Mouse (Mus musculus) heart, postnatal 0 days (tissue): Measurements from ENCODE around the gene Large1. TPM values are rescaled to one million over a fixed set of nuclear protein-coding genes. Genes with fewer than 3 reads are reported as not detected.

Source experiments
- ATAC-seq: fragments of 200-750 bp; cut with Nextera tagmentation; 2 replicates; pipeline ENCODE4 v1.8.0; 2017; ENCODE audit warnings: low read depth, moderate number of reproducible peaks, moderate library complexity; ENCODE audit not compliant: insufficient read depth
- DNase-seq: peaks from one replicate; pipeline ENCODE4 v3.0.0-alpha.2; 2016; ENCODE audit warnings: low spot score
- H3K27ac ChIP-seq: fragments of 300-500 bp; sonication (generic); 2 replicates; pipeline ENCODE4 v1.5.1; 2014; ENCODE audit warnings: low read depth, mild to moderate bottlenecking
- H3K27me3 ChIP-seq: fragments of 300-500 bp; sonication (generic); 2 replicates; pipeline ENCODE4 v1.6.1; 2014; ENCODE audit warnings: low read length, mixed read lengths; ENCODE audit not compliant: control insufficient read depth, insufficient read depth
- H3K36me3 ChIP-seq: fragments of 300-500 bp; sonication (generic); replicated peaks from 2 replicates; pipeline ENCODE4 v1.6.1; 2014; ENCODE audit warnings: low read length, mixed read lengths; ENCODE audit not compliant: control insufficient read depth, insufficient read depth
- H3K4me1 ChIP-seq: fragments of 300-500 bp; sonication (generic); 2 replicates; pipeline ENCODE4 v1.6.1; 2014; ENCODE audit warnings: antibody characterized with exemption; ENCODE audit not compliant: control insufficient read depth, insufficient read depth
- H3K4me2 ChIP-seq: fragments of 300-500 bp; sonication (generic); 2 replicates; pipeline ENCODE4 v1.6.1; 2014; ENCODE audit warnings: low read depth, mild to moderate bottlenecking, low read length, moderate library complexity
- H3K4me3 ChIP-seq: fragments of 300-500 bp; sonication (generic); 2 replicates; pipeline ENCODE4 v1.5.1; 2014; ENCODE audit warnings: low read depth, low read length
- H3K9ac ChIP-seq: fragments of 300-500 bp; sonication (generic); replicated peaks from 2 replicates; pipeline ENCODE4 v1.6.1; 2014; ENCODE audit warnings: low read depth, low read length, mixed read lengths
- H3K9me3 ChIP-seq: fragments of 300-500 bp; sonication (generic); replicated peaks from 2 replicates; pipeline ENCODE4 v1.6.1; 2016; ENCODE audit warnings: low read length; ENCODE audit not compliant: control insufficient read depth
- CTCF ChIP-seq: IDR thresholded peaks from 2 replicates; pipeline ENCODE4 v1.5.1; 2016; ENCODE audit warnings: antibody characterized with exemption, control low read depth, low read depth
- EP300 ChIP-seq: IDR thresholded peaks from 2 replicates; pipeline ENCODE4 v1.6.1; 2016; ENCODE audit warnings: antibody characterized with exemption, low read depth
- WGBS: fragments of 180-500 bp; shearing (Covaris S2); extraction: QIAGEN DNeasy Blood & Tissue Kit; methylation state at CpG from one replicate; pipeline ENCODE4 v1.1.7; 2014; 5-methylcytosine and 5-hydroxymethylcytosine counted together
- polyA plus RNA-seq: library from polyadenylated mRNA; unstranded; fragments of >200 nt; fragmentation: Nextera tagmentation; extraction: Ambion mirVana; gene quantifications from 2 replicates; pipeline ENCODE4 v1.2.1, GENCODE M21; 2015
- total RNA-seq: library from RNA; depleted of rRNA; stranded (reverse); fragments of >200 nt; gene quantifications from 2 replicates; pipeline ENCODE4 v1.2.3, GENCODE M21; 2014; ENCODE audit warnings: low replicate concordance

The Large1 gene
- total and polyA plus RNA-seq, 2 experiments from 2014 or later, result 5.9 to 41.0 TPM

- no peak overlapping the region for H3K9ac ChIP-seq
- TF ChIP-seq CTCF, result no peak
- no peaks in the 10 kb centered on the region for H3K9me3 ChIP-seq
- DNase-seq (no peak), ATAC-seq (peak; percentile 11; the same call in 1 of the 2 replicates)
- 53% methylated on average over 3 of the region's 3 CpGs for WGBS
- no peaks in the 10 kb centered on the region for H3K36me3 ChIP-seq
- H3K4me1 ChIP-seq, result 0 out of 2 replicates have a peak, but pooled peaks cover 18% of the 10 kb centered on the region
- peak overlapping the region; percentile 46; the same call in 1 of the 2 replicates for H3K27ac ChIP-seq
- H3K4me2 ChIP-seq, result no peak overlapping the region
- no peaks in the 10 kb centered on the region for H3K27me3 ChIP-seq
- no peak overlapping the region for H3K4me3 ChIP-seq
Measured at GRCm38 (mm10) chr8:73161994-73162393, 191.3 kb downstream of the Large1 start.

GRCm38 (mm10) chr8:73161564-73161963 is 191.8 kb downstream of the Large1 start:
- 59% methylated on average over 1 of the region's 1 CpGs for WGBS
- Histone ChIP-seq H3K36me3 (no peaks in the 10 kb centered on the region), H3K27me3 (no peaks in the 10 kb centered on the region), H3K4me3 (no peak overlapping the region), H3K9me3 (no peaks in the 10 kb centered on the region), H3K4me2 (no peak overlapping the region), H3K27ac (no peak overlapping the region), H3K9ac (no peak overlapping the region), H3K4me1 (0 out of 2 replicates have a peak, but pooled peaks cover 18% of the 10 kb centered on the region)
- no peak for TF ChIP-seq CTCF
- no peak for TF ChIP-seq EP300
- DNase-seq, result no peak
- no peak for ATAC-seq

DNA sequence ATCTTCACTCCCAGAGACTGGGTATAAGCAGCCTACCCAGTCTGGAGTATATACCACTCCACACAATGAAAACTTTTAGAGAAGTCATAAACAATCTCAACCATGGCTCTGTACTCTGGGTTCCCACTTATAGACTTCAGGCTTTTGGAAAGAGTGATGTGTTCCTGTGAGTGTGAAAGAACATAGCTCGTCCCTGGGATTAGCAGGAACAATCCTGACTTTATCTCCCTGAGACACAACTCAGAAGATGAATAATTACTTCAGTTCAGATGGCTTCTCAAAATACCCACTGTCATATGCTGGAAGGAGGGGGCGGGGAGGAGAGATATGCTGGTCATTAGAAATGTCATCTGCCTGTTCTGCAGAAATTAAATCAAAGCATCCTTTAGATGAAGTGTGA is 192.4 kb downstream of the Large1 start:
- H3K4me2 ChIP-seq, result no peak overlapping the region
- no peaks in the 10 kb centered on the region for H3K27me3 ChIP-seq
- 48% methylated on average over 2 of the region's 2 CpGs for WGBS
- H3K4me1 ChIP-seq, result 0 out of 2 replicates have a peak, but pooled peaks cover 18% of the 10 kb centered on the region
- H3K4me3 ChIP-seq, result no peak overlapping the region
- ATAC-seq, result no peak
- H3K9ac ChIP-seq, result no peak overlapping the region
- TF ChIP-seq CTCF (no peak), EP300 (no peak)
- H3K9me3 ChIP-seq, result no peaks in the 10 kb centered on the region
- H3K27ac ChIP-seq, result no peak overlapping the region
- no peaks in the 10 kb centered on the region for H3K36me3 ChIP-seq
- DNase-seq, result no peak

DNA sequence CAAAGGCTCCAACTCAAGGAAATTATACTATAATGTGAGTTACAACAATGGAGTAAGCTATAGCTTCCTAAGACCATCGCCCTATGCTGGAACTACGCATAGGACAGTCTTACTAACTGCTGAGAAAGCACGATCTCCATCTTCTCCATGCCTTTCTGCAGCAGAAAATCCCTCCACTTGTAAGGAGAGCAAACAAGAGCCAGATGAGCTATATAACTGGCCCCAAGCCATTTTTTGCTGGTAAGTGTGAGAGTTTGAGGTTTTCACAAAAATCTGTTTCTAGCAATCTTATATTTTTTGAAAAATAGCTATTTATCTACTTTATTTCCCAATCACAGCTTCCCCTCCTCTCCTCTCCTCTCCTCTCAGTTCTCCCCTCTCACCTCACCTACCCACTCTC is 206.1 kb downstream of the Large1 start:
- H3K36me3 ChIP-seq, result no peaks in the 10 kb centered on the region
- no peak overlapping the region for H3K9ac ChIP-seq
- H3K4me2 ChIP-seq, result no peak overlapping the region
- WGBS, result 94% methylated on average over 3 of the region's 3 CpGs
- 0 out of 2 replicates have a peak, but pooled peaks cover 4% of the 10 kb centered on the region for H3K4me1 ChIP-seq
- ATAC-seq (no peak), DNase-seq (no peak)
- no peak overlapping the region for H3K27ac ChIP-seq
- no peak for TF ChIP-seq CTCF
- TF ChIP-seq EP300, result no peak
- H3K27me3 ChIP-seq, result no peaks in the 10 kb centered on the region
- H3K4me3 ChIP-seq, result no peak overlapping the region
- H3K9me3 ChIP-seq, result no peaks in the 10 kb centered on the region

DNA sequence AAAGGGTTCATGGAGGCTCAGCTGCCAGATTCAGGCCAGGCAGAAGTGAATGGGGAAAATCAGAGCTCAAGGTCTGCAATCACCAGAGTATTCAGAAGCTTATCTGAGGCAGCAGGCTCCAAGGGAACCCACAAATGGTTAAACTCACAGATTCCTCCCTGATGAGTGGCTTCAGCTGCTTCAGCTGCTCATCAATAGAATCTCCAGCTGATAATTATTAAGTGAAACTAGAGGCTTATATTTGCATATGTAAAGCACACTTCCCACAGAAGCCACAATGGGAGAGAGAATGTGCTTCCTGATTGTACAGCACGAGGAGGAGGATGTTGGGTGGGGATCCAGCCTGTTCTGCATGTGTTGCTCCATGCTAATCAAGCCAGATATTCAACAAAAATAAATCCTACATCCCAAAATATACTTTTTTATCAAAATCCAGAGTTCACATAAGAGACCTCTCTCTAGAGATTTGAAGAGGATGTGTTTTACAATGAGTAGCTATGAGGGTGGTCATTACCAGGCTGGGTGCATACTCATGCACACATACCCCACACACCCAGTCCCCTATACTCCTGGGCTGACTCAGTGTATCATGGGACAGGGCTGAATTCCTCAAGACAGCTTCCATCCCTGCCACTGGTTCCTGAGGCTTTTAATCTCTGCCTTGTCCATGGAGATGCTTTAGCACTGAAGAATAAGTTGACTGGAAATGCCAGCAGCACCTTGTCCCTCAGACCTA is 210.5 kb downstream of the Large1 start:
- TF ChIP-seq CTCF (no peak), EP300 (no peak)
- Histone ChIP-seq H3K4me3 (no peak overlapping the region), H3K27me3 (no peaks in the 10 kb centered on the region), H3K4me2 (no peak overlapping the region), H3K4me1 (0 out of 2 replicates have a peak, but pooled peaks cover 4% of the 10 kb centered on the region), H3K27ac (no peak overlapping the region), H3K9me3 (no peaks in the 10 kb centered on the region), H3K9ac (no peak overlapping the region), H3K36me3 (no peaks in the 10 kb centered on the region)
- DNase-seq (no peak), ATAC-seq (no peak)
- WGBS, result 41% methylated on average over 1 of the region's 1 CpGs
